Mouse (Mus musculus) adrenal gland, adult 18-20 months (tissue): Measurements from ENCODE around the gene Cer1. TPM values are rescaled to one million over a fixed set of nuclear protein-coding genes. Genes with fewer than 3 reads are reported as not detected.

Experiments
- DNase-seq, 2 experiments: peaks; one replicate each; pipeline ENCODE4 v3.0.0; 2021 to 2022; ENCODE audit warnings: low spot score in 2 of 2
- total RNA-seq, 2 experiments: library from RNA; stranded (reverse); gene quantifications; 1 replicate in 1 of 2; 2 replicates in 1 of 2; pipeline ENCODE4 v1.2.3; 2021

Gene Cer1
- total RNA-seq, 2 experiments from 2014 or later, result not detected

DNA sequence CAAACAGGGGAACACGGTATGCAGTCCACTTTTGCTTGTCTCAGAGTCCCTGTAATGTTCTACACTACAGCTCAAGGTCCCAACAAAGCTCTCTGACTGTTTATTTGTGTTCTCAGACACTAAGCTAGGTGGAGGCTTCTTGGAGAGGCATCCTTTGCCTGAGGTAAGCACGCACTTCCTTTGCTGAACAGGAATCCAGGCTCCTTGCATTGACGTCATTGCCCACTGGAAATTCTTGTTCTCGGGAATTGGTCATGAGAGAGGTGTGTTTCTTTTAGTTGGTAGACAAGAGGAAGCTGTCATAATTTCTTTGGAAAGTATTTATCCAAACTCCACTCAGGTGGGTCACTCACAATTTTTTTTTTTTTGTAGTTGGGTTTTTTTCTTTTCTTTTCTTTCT, 9.4 kb downstream of the Cer1 start:
- no peak for DNase-seq

- DNase-seq, result no peak
These were observed 10.2 kb downstream of the Cer1 start for GRCm38 (mm10) chr4:82874791-82875190.

GRCm38 (mm10) chr4:82872548-82872947, 12.4 kb downstream of the Cer1 start:
- DNase-seq, result no peak

DNA sequence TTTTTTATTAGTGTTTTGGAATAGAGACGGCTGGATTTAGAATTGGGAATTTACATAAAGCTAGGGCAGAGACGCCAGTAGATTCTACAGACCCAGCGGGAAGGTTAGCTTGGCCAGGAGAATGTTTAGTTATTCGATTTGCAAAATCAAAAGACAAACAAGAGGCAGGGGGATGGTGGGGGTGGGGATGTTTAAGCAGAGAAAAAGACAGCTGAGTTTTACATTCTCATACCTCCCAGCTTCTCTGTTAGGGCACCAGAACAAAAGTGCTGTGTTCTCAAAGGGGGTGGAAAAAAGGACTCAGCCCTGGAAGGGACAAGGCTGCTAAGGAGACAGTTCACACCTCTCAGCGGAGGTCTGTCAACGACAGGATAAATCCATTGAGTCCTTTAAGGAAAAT, 12.8 kb downstream of the Cer1 start:
- DNase-seq, result no peak

DNA sequence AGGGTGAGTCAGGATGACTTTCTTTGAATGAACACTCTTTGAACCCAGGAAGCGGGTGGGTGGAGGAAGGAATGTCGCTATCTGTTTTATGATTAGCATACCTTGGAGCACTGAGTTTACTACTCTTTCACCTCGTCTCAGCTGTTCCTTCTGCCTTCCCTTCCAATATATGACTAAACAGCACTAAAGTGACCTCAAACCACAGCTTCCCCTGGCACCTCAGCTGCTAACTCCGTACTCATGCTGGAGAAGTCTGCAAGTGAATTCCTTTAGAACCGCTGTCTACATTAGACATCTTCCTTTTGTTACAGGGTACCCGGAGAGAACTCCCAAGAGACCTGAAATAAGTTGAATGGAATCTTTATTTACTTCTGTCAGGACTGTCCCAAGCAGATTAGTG, 14.0 kb downstream of the Cer1 start:
- DNase-seq, result no peak

DNA sequence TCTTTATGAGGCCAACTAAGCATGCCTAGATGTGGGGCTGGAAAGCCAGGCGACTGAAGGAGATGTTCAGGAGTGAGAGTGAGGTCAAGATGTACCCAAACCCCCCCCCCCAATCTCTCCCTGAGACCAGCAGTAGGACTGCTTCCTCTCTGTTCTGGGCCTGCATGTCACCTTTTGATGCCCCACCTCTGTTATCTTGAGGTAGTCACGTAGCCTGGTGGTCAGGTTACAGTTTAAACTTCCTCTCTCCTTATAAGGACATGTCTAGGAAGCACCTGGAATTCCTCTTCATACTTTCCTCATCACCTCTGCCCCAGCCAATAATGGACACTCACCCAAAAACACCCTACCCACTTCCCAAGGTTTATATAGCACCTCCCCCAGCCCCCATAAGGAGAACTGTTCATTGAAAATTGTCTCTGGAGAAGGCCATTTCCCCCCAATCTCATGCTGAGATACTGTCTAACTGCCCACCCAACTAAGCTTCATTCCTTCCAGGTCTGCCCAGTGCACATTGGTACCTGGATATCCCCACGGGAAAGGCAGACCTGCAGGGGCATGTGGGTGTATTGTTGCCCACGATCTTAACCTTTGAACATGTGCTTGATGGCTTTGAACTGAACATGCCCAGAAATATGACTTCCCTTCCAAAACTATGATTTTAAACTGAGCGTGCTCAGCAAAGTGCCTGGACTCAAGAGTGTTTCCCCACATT, 17.1 kb downstream of the Cer1 start:
- DNase-seq, result no peak

- DNase-seq, result no peak
These were observed 17.8 kb downstream of the Cer1 start for GRCm38 (mm10) chr4:82867111-82867510.

- DNase-seq, result no peak
These were observed 19.8 kb downstream of the Cer1 start for GRCm38 (mm10) chr4:82864974-82865699.

DNA sequence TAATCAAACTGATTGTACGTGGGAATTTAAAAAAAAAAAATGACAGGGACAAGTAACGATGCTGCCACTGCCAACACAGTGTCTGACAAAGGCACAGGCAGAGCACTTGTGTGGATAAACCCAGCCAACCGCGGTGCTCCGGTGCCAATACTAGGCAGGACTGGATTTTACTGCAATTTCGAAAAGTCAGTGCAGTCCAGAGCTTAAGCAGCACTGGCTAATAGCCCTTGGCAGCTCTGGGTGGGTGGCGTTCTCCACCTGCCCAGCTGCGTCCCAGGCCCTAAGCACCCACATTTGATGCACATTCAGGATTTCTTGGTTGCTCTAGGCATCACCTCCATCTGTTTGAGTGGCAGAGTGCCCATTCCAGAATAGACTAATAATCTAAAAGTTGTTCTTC, 21.6 kb downstream of the Cer1 start:
- DNase-seq, result no peak

- DNase-seq, result no peak
These were observed 23.5 kb downstream of the Cer1 start for GRCm38 (mm10) chr4:82861451-82861850.

- DNase-seq, result no peak
These were observed 24.4 kb downstream of the Cer1 start for GRCm38 (mm10) chr4:82860566-82860965.

- peak; percentile 84 for DNase-seq
These were observed 25.5 kb downstream of the Cer1 start, which contains the start of gene Zdhhc21 for GRCm38 (mm10) chr4:82859131-82860125. TSS of gene Zdhhc21 (minus strand) at chr4:82859958.

GRCm38 (mm10) chr4:82858431-82859010, 26.4 kb downstream of the Cer1 start:
- no peak for DNase-seq

- DNase-seq, result no peak
These were observed 28.0 kb downstream of the Cer1 start for GRCm38 (mm10) chr4:82856986-82857385.

DNA sequence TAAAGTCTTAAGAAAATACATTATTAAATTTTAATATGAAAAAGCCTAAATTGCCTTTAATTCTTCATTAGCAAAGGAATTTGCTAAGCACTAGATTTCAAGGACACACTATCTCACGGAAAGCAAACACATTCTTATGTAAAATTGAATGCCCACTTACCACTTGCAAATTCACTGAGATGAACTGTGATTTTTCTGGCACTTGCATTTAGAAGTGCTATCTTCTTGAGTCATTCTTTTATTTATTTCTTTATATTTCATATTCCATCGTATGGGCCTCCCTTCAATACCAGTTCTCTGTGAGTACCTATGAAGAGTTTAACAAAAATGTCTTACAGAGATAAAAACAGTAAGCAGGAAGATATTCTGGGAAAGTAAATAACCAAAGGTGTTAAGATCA, 31.1 kb downstream of the Cer1 start:
- DNase-seq, result no peak

GRCm38 (mm10) chr4:82848552-82849234, 36.3 kb downstream of the Cer1 start:
- DNase-seq, result peak in 1 of 2 experiments; percentile 12

GRCm38 (mm10) chr4:82837526-82838240, 47.3 kb downstream of the Cer1 start:
- no peak for DNase-seq
